Mouse (Mus musculus) adrenal gland, postnatal 10 days (tissue): ENCODE data around the gene Zpbp2. TPM values are rescaled to one million over a fixed set of nuclear protein-coding genes. Genes with fewer than 3 reads are reported as not detected.

Experiments
- DNase-seq: peaks from one replicate; pipeline ENCODE4 v3.0.0; 2021; ENCODE audit warnings: mixed read lengths
- long read RNA-seq, 2 experiments: library from polyadenylated mRNA; stranded (forward); transcript quantifications; one replicate each; pipeline ENCODE4 v2.0.0; 2021
- total RNA-seq, 2 experiments: library from RNA; stranded (reverse); gene quantifications; 2 replicates each; pipeline ENCODE4 v1.2.3; 2021

Gene Zpbp2
- under 1 TPM in 1 of 2 experiments, not detected in 1; 0.48 TPM for total RNA-seq
- long read RNA-seq, experiment 1, partial matches to known transcripts = 0 of 1 reads
- long read RNA-seq, experiment 1, other reads (novel, unspliced or antisense) = 1 of 1 reads
- long read RNA-seq, experiment 2 = 0 reads

- DNase-seq = peak; percentile 94
Observed at GRCm38 (mm10) chr11:98550975-98551828, at the start of gene Zpbp2. Gene Zpbp2 (plus strand): TSS chr11:98551097.

GRCm38 (mm10) chr11:98504926-98505325 is 46.0 kb upstream of the Zpbp2 start:
- DNase-seq = no peak

GRCm38 (mm10) chr11:98509434-98509833 is 41.5 kb upstream of the Zpbp2 start:
- DNase-seq = peak; percentile 50

- DNase-seq = no peak
Observed at GRCm38 (mm10) chr11:98510125-98510524, 40.8 kb upstream of the Zpbp2 start.

GRCm38 (mm10) chr11:98512881-98513280 is 38.0 kb upstream of the Zpbp2 start:
- no peak for DNase-seq

- no peak for DNase-seq
Observed at GRCm38 (mm10) chr11:98513356-98513936, 37.5 kb upstream of the Zpbp2 start.

GRCm38 (mm10) chr11:98520468-98520867 is 30.4 kb upstream of the Zpbp2 start:
- no peak for DNase-seq

GRCm38 (mm10) chr11:98525140-98525539 is 25.8 kb upstream of the Zpbp2 start:
- DNase-seq = no peak

GRCm38 (mm10) chr11:98526824-98527461 is 24.0 kb upstream of the Zpbp2 start:
- no peak for DNase-seq

- DNase-seq = no peak
Observed at GRCm38 (mm10) chr11:98537480-98538034, 13.3 kb upstream of the Zpbp2 start.

GRCm38 (mm10) chr11:98540319-98540718 is 10.6 kb upstream of the Zpbp2 start:
- DNase-seq = no peak

- no peak for DNase-seq
Observed at GRCm38 (mm10) chr11:98542553-98542952, 8.3 kb upstream of the Zpbp2 start.

GRCm38 (mm10) chr11:98543414-98543813 is 7.5 kb upstream of the Zpbp2 start:
- DNase-seq = no peak

- no peak for DNase-seq
Observed at GRCm38 (mm10) chr11:98544890-98545677, 5.8 kb upstream of the Zpbp2 start.

GRCm38 (mm10) chr11:98545711-98546231 is 5.1 kb upstream of the Zpbp2 start, which contains the start of gene Ikzf3:
Gene Ikzf3 (minus strand): TSS chr11:98546031.
- DNase-seq = peak; percentile 46

- no peak for DNase-seq
Observed at GRCm38 (mm10) chr11:98546529-98547307, 4.2 kb upstream of the Zpbp2 start.

- no peak for DNase-seq
Observed at GRCm38 (mm10) chr11:98547308-98547693, 3.6 kb upstream of the Zpbp2 start.

GRCm38 (mm10) chr11:98549363-98549762 is 1.5 kb upstream of the Zpbp2 start:
- DNase-seq = no peak

- no peak for DNase-seq
Observed at GRCm38 (mm10) chr11:98550311-98550974, 454 bp upstream of the Zpbp2 start.

- DNase-seq = no peak
Observed at GRCm38 (mm10) chr11:98553966-98554365, 3.1 kb downstream of the Zpbp2 start.
